ENCODE assay signal across 13 mouse cellular contexts in genomic region chr4:36407350-36407749, GRCm38 (mm10).
A peak's percentile ranks its signal among the peaks of the same experiment; 100 is the strongest.
DNase-seq lines count a peak whose midpoint lies in the region.
"Had no signal": no experiment of that assay in that cellular context is flagged by ENCODE, and none has a peak within 500 bp of the region (broad histone marks: within the 10 kb centered on the region; RNA-seq: fewer than 3 reads in every experiment).

No protein-coding gene starts in this region.

- DNase-seq in heart, adult 11 months = peak; percentile 55
- no peak for DNase-seq in heart, adult 9 months (ENCODE audit: low spot score in 2 of 2)
- DNase-seq: adrenal gland, adult 2 months; adrenal gland, adult 8-10 months; adrenal gland, postnatal 10 days; adrenal gland, postnatal 14 days; adrenal gland, postnatal 25 days; adrenal gland, postnatal 36 days; B cell, adult 2 months; cerebellum, adult 11 months; cerebellum, adult 11-12 months; cerebellum, adult 18-20 months; cerebellum, adult 2 months had no signal
